Mouse (Mus musculus): ENCODE data around the gene Wtip.
"Not testable (repeated sequence)": the region's sequence is repeated elsewhere in the genome, so short reads cannot be mapped to it uniquely, and the experiment has no call there.

Gene Wtip

GRCm38 (mm10) chr7:34116601-34117000 lies 16.5 kb downstream of the Wtip start:
- no peak for DNase-seq (ENCODE audit: low spot score)

- no peak for DNase-seq (ENCODE audit: low spot score)
Observed at GRCm38 (mm10) chr7:34109190-34109589, 23.9 kb downstream of the Wtip start.

- DNase-seq (ENCODE audit: low spot score), result no peak
Observed at GRCm38 (mm10) chr7:34101276-34101675, 31.8 kb downstream of the Wtip start.

GRCm38 (mm10) chr7:34100002-34100401 lies 33.1 kb downstream of the Wtip start:
- no peak for DNase-seq (ENCODE audit: low spot score)

GRCm38 (mm10) chr7:34094911-34095481 lies 38.1 kb downstream of the Wtip start, which contains the start of gene Scgb1b30:
Gene Scgb1b30, plus strand, starts transcription at chr7:34095431.
- DNase-seq (ENCODE audit: low spot score), result no peak

GRCm38 (mm10) chr7:34068132-34068531 lies 64.9 kb downstream of the Wtip start:
- DNase-seq (ENCODE audit: low spot score), result not testable (repeated sequence)
